Mouse (Mus musculus): ENCODE data around the gene Tmie. TPM values are rescaled to one million over a fixed set of nuclear protein-coding genes. Genes with fewer than 3 reads are reported as not detected.

Gene Tmie
- total RNA-seq (2021): 1 to 10 TPM; 1.9 to 5.6 TPM
- long read RNA-seq, experiment 1, partial matches to known transcripts: 2 of 7 reads
- long read RNA-seq, experiment 1, other reads (novel, unspliced or antisense): 5 of 7 reads
- long read RNA-seq, experiment 2, partial matches to known transcripts: 0 of 2 reads
- long read RNA-seq, experiment 2, other reads (novel, unspliced or antisense): 2 of 2 reads

GRCm38 (mm10) chr9:110879998-110880561, at the start of gene Tmie:
Gene Tmie (minus strand): TSS chr9:110880113.
- DNase-seq: peak; percentile 82

DNA sequence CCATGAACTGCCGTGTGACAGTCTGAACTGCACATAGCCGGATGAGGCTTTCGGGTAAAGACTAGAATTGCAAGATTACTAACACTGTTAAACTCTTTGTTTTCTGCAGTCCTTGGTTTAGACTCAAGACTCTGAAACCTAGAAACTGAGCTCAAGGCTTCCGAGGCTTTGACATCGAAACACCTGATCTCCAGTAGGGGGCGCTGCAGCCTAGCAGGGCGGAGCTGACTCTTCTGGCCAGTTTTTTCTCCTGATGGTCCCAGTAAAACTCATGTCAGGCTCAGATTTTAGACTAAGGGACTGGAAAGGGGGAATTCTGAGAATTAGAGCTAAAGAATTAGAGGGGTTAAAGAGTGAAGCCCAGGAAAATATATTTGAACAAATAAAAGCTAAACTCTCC, 42.8 kb upstream of the Tmie start:
- peak; percentile 88 for DNase-seq

DNA sequence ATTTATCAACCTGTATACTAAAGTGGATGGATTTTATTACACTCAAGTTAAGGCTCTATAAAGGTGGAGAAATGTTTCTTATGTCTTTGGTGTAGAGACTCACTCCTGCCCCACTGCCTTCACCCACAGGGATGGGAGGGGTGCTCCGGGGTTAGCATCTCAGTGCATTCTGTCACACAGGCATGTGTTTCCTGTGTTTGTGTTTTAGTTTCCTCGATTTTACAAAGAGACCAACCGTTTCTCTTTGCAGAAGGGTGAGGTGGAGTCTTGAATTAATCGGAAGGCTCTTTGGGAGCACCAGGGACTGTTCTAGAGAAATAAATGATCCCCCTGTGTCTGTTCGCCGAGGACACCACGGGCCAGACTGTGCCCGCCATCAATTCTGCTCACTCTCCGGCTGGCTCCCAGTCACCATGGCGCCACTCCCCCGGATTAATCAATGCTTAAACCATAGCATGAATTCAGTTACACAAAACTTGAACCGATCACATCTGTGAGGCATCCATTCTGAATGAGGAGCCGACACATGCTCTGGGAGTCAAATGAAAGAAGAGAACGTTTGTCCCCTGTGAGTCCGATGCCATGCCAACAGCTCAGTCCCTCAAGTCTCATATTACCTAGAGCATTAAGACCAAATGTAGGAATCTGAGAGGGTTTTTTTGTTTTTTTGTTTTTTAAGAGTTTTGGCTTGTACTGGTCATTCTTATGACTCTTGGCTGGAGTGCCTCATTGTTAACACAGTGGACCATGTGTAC, 40.9 kb upstream of the Tmie start:
- DNase-seq: no peak

DNA sequence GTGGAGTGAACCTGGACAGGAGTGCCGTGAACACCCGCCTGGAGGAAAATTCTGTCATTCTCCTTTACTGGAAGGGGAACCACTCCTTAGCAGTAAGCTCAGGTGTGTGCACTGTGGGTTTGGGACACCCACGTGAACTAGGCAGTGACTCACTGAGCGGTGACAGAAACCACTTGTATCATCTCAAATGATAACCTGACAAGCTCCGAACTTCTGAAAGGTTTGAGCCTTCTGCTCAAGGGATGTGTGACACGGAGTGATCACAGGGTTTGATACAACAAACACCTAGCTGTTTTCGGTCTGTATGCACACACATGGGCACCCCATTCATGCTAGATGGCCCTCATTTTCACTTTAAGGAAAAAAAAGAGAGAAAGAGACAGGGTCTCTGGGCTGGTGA, 36.9 kb upstream of the Tmie start, which contains the start of gene Fam240a:
Gene Fam240a, minus strand, starts transcription at position 76 of the 400 bp plus-strand sequence.
- DNase-seq: no peak

- no peak for DNase-seq
These were observed 35.6 kb upstream of the Tmie start for GRCm38 (mm10) chr9:110915466-110915865.

- DNase-seq: no peak
These were observed 34.8 kb upstream of the Tmie start for GRCm38 (mm10) chr9:110914631-110915236.

GRCm38 (mm10) chr9:110909371-110909967, 29.6 kb upstream of the Tmie start:
- no peak for DNase-seq

DNA sequence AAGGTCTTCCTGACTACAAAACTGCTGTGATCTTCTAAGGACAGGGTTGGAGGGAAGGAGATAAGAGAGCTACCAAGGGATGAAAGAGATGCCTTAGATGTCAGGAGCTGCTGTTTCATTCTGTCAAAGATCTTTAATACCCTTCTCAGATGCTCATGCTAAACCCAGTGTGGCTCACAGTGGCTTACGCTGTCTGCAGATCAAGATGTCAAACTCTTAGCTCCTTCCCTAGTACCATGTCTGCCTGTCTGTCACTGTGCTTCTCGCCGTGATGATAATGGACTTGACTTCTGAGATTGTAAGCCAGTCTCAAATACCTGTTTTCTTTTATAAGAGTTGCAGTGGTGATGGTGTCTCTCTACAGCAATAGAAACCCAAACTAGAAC, 28.7 kb upstream of the Tmie start:
- no peak for DNase-seq

DNA sequence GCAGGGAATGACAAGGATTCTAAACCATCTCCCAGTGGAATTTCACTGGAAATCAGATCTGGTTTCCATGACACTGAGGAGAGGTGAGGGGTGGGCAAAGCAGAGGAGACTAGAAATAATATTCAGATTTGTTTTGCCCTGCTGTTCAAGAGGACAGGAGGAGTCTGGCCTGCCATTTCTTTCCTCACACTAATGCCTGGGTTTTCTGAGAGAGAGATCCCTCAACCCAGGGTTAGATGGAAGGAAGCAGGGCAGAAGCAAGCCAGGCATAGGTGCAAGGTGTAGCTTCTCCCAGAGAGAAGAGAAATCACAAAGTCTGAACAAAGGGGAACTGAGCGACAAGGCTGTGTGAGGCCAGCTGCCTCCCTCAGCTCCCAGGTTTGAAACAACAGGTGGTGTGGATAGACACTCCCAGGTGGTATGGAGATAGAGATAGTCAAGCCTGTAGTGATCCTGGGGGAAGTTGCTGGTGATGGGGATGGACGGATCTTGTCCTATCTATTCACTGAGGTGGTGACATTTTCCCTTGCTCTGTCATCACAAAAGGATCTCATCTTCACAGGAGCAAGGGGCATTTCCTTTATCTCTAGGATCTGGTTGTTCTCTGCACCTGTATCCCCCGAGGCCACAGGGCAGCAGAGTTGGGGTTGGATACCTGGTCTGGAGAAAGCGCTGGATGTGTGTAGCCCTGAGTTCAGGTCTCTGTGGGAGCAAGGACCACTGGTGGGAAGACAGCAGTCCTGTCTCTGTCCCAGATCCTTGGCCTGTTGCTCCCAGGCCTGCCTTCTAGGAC, 28.1 kb upstream of the Tmie start:
- DNase-seq: no peak

- DNase-seq: no peak
These were observed 27.4 kb upstream of the Tmie start for GRCm38 (mm10) chr9:110907201-110907837.

DNA sequence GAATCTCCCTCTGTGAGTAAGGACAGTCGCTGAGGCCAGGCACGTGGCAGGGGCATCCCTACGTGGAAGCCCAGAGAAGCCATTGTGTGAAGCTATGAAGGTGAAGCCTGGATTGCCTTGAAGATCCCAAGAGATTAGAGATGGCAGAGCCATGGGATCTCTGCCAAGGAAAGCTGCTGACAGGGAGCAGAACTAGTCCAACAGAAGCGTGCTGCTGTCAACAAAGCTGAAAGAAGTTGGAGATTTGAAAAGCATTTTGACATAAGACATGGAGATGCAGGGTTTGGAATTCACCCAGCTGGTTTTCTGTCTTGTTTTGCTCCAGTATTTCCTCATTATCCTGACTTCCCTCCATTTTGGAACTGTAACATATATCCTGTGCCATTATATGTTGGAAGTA, 22.4 kb upstream of the Tmie start:
- peak; percentile 34 for DNase-seq

DNA sequence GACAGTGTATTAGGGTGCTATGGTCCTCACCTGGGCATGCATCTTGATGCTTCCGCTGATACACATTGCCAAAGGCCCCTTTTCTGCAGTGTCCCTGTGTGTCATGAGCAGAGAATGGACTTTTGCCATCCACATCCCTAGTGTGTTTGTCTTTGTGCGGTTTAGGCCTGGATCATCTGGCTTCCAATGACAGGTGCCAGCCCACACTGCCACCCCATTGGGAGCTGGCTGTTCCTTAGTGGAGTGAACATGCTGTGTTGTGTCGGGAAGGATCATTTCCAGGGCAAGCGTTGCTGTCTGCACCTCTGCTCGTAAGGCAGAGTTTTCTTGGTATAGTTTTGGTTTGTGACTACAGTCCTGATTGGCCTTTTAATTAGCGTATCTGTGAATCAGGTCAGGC, 21.3 kb upstream of the Tmie start:
- no peak for DNase-seq

DNA sequence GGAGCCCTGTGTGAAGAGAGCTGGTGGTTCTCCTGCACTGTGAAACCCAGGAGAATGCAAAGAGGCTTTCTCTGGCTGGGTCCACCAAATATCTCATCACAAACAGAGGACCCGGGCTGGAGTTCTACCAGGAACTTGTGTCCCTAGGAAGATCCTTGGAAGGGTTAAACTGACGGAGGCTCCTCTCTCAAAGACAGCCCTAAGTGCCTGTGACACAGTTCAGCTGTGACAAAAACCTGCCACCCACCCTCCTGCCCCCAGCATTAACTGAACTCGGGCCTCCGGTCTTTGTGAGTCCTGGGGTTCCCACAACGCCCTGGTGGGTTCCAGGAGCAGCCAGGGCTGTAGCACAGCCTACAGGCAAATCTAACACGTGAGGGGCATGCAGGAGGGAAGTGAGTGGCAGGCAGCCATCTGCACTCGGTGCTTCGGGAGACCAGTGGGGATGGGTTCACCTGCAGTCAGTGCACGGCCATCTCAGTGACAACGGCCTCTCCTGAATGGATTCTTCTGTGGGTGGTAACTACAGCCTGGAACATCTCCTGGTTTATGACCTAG, 19.6 kb upstream of the Tmie start:
- DNase-seq: no peak

DNA sequence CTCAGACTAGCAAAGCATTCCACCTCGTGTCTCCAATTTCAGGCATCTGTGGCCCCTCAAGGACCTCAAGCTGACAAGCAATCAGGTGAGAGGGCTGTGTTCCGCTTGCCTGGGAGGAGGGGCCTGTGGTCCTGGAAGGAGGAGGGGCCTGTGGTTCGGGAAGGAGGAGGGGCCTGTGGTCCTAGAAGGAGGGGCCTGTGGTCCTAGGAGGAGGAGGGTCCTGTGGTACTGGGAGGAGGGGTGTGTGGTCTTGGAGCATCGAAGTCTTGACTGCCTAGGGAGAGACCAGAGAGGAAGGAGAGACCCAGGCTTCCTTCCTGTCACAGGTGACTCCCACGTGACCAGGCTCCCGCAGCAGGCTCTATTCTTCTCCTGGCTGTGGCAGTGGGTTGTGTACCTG, 16.7 kb upstream of the Tmie start:
- DNase-seq: no peak

GRCm38 (mm10) chr9:110895994-110896393, 16.1 kb upstream of the Tmie start:
- DNase-seq: no peak

DNA sequence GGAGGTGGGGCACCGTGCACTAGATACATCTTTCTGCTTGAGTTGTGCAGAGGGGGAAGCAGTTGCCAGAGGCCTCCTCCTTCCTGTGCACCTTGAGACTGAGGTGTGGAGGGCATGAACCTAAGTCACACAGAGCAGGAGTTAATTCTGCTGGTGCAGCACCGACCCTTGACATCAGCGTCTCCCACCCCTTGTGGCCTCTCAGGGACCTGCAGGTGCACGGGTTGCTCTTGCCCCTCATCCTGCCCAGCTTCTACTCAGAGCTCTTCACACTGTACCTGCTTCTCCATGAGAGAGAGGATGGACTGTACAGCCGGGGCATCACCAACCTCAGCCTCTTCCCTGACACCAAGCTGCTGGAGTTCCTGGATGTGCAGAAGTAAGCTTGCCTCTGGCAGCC, 15.6 kb upstream of the Tmie start:
- DNase-seq: no peak

DNA sequence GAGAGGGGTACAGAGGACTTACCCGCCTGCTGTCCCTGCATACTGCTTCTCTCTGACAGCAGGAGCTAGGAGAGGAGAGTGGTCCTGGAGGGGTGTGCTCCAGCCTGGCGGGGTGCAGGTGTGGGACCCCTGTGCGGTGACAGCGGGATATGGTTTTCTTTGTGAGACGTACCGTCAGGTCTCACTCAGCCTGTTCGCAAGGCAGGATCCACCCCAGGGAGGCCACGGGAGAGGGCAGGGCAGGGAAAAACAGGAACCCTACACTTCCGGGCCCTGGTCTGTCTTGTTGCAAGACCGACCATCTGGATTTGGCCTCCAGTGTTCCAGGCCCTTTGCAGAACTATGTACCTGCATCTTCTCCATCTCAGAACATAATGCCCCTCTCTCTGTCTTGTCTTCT, 13.5 kb upstream of the Tmie start:
- no peak for DNase-seq

DNA sequence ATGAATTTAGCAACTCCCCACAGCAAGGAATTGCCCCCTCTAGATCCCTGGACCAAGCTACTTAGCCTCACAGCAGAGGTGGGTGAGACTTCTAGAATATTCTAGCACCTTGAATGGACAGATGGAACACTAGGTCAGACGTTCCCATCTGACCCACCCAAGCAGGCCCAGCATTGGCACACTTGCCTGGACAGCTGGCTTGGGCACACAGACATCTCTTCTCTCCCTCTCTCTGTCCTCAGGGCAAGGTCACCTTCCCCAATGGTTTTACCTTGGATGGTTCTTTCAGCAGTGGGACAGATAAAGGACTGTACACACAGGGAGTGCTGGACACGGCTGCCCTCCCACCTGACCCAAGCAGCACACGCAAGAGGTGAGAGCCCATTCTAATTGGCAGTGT, 12.6 kb upstream of the Tmie start:
- DNase-seq: no peak

DNA sequence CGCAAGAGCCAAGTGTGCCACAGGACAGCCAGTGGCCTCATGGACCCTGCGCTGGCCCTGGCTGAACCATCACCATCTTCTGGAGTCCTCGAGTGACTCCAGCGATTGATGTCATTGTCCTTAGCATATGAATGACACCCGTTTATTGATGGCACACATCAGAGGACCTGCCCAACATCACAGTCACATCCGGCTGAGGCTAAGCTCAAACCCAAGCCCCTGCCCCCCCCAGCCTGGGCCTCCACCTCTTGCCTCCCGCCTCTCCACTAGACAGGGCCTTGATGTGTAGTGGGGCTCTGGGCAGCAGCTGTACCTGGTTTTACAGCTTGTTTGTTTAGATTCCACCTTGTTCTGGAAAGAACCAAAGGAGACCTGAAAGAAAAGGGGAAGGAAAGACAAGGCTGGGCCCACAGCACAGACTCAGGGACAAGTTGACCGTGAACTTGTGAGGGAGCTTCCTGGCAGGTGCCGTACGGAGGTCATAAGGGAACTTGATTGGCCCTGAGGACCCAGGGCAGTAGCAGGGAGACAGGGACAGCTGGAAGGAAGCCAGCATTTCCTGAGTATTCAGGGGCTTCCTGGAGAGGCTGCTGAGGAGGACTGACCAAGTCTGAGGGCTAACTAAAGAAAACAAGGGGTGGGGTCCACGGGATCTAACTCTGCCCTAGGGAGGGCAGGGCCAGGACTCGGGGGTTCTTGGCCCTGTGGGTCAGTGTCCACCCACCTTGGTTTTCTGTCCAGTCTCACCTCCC, 11.3 kb upstream of the Tmie start:
- DNase-seq: peak; percentile 33

DNA sequence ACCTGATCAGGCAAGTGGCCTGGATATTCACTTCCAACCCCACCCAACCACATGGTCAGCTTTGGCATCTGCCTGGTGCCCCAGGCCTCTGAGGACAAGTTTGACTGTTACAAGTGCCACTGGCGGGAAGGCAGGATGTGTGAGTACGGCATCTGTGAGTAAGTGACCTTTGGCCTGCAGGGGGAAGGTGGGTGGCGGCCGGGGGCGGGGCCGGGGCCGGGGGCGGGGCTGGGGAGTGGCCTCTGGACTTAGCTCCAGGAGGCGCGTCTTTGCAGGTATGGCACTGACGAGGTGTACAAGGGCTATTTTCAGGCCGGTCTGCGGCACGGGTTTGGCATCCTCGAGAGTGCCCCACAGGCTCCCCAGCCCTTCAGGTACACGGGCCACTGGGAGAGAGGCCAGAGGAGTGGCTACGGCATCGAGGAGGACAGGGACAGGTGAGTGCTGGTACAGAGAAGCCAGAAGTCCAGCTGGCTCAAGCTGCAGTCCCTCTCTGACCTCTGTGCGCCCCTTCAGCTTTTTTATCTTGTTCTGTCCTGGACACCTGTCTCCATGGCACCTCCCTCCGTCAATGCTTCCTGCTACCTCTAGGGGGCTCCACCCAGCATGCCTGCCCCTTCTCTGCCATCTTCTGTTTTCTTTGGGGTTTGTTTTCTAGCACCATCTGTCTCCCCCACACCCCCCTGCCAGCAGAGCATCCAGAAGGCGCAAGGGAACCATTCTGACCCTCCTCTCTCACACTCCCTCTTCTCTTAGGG, 10.3 kb upstream of the Tmie start:
- DNase-seq: no peak

Measured in adrenal gland, postnatal 10 days (tissue).